Mouse (Mus musculus) heart, adult 2 months (tissue): ENCODE data around the gene Xcr1. TPM values are rescaled to one million over a fixed set of nuclear protein-coding genes. Genes with fewer than 3 reads are reported as not detected.

ENCODE experiments used
- DNase-seq, 2 experiments: peaks; one replicate each; pipeline ENCODE4 v3.0.0; 2021
- H3K27ac ChIP-seq: fragments of 200-600 bp; 2 replicates; pipeline ENCODE4 v1.8.1; 2022
- H3K27me3 ChIP-seq: fragments of 200-500 bp; 2 replicates; pipeline ENCODE4 v1.6.1; 2012; ENCODE audit warnings: mild to moderate bottlenecking, low read length, inconsistent platforms, mixed read lengths; ENCODE audit not compliant: control insufficient read depth, insufficient read depth
- H3K36me3 ChIP-seq: fragments of 200-500 bp; 2 replicates; pipeline ENCODE4 v1.6.1; 2012; ENCODE audit warnings: low read length, inconsistent platforms; ENCODE audit not compliant: control insufficient read depth, insufficient read depth
- H3K4me1 ChIP-seq: fragments of 200-500 bp; 2 replicates; pipeline ENCODE4 v1.6.1; 2011; ENCODE audit warnings: low read length; ENCODE audit not compliant: control insufficient read depth, insufficient read depth
- H3K4me3 ChIP-seq: fragments of 200-600 bp; 2 replicates; pipeline ENCODE4 v1.8.1; 2022
- H3K79me2 ChIP-seq: fragments of 200-500 bp; replicated peaks from 2 replicates; pipeline ENCODE4 v1.6.1; 2012; ENCODE audit warnings: mild to moderate bottlenecking, inconsistent platforms, low read length, moderate library complexity, mixed read lengths; ENCODE audit not compliant: control insufficient read depth, insufficient read depth
- H3K9ac ChIP-seq: fragments of 200-500 bp; 2 replicates; pipeline ENCODE4 v1.6.1; 2012; ENCODE audit warnings: low read depth, mild to moderate bottlenecking, control low read depth, inconsistent platforms, low read length, mixed read lengths
- CTCF ChIP-seq: fragments of 200-600 bp; IDR thresholded peaks from 2 replicates; pipeline ENCODE4 v1.8.1; 2022; ENCODE audit warnings: antibody characterized with exemption, mild to moderate bottlenecking, moderate library complexity
- EP300 ChIP-seq: fragments of 200-500 bp; IDR thresholded peaks from 2 replicates; pipeline ENCODE4 v1.6.1; 2011; ENCODE audit warnings: low read depth, low read length, control low read depth; ENCODE audit not compliant: insufficient read depth
- POLR2A ChIP-seq: fragments of 200-500 bp; IDR thresholded peaks from 2 replicates; pipeline ENCODE4 v1.6.1; 2011; ENCODE audit warnings: mild to moderate bottlenecking, low read depth, low read length, control low read depth; ENCODE audit not compliant: insufficient read depth
- WGBS: fragments of 180-500 bp; shearing (Covaris S2); methylation state at CpG from one replicate; pipeline ENCODE4 v1.1.7; 2018; 5-methylcytosine and 5-hydroxymethylcytosine counted together
- intact Hi-C: fragments of 180-260 bp; cut with DNase I; formaldehyde crosslinking; loops from one replicate; pipeline ENCODE4 v1.15.1; 2025
- polyA plus RNA-seq: library from polyadenylated mRNA; depleted of rRNA; stranded (reverse); fragments of >200 nt; gene quantifications from 2 replicates; pipeline ENCODE4 v1.2.3, GENCODE M21; 2012
- total RNA-seq, 2 experiments: library from RNA; stranded (reverse); gene quantifications; 2 replicates each; pipeline ENCODE4 v1.2.3; 2021

The Xcr1 gene
- total and polyA plus RNA-seq, 3 experiments: 0.14 TPM; not detected in 2

GRCm38 (mm10) chr9:123846490-123846889 lies 15.3 kb downstream of the Xcr1 start:
- peak overlapping the region; percentile 77 for H3K27ac ChIP-seq
- peaks cover 6% of the 10 kb centered on the region; the same call in 1 of the 2 replicates for H3K79me2 ChIP-seq
- DNase-seq: no peak
- no peak overlapping the region for H3K9ac ChIP-seq
- no peak overlapping the region for H3K4me3 ChIP-seq
- intact Hi-C loops: no loop called here
- peaks cover 5% of the 10 kb centered on the region for H3K4me1 ChIP-seq
- no peaks in the 10 kb centered on the region for H3K27me3 ChIP-seq
- TF ChIP-seq CTCF (no peak), EP300 (no peak), POLR2A (no peak)
- WGBS: 48% methylated on average over 1 of the region's 1 CpGs
- H3K36me3 ChIP-seq: peaks cover 43% of the 10 kb centered on the region

GRCm38 (mm10) chr9:123845120-123845519 lies 16.7 kb downstream of the Xcr1 start:
- Histone ChIP-seq H3K27ac (peak overlapping the region; percentile 77), H3K4me3 (no peak overlapping the region), H3K79me2 (peaks cover 6% of the 10 kb centered on the region; the same call in 1 of the 2 replicates), H3K4me1 (peaks cover 5% of the 10 kb centered on the region), H3K9ac (no peak overlapping the region), H3K27me3 (no peaks in the 10 kb centered on the region), H3K36me3 (peaks cover 52% of the 10 kb centered on the region)
- peak; percentile 60 for TF ChIP-seq CTCF
- TF ChIP-seq EP300: peak; percentile 61; the same call in 1 of the 2 replicates
- peak; percentile 63 for TF ChIP-seq POLR2A
- WGBS: 13% methylated on average over 3 of the region's 3 CpGs
- intact Hi-C loops: no loop called here
- peak; percentile 33 to 69 for DNase-seq

GRCm38 (mm10) chr9:123844468-123844867 lies 17.4 kb downstream of the Xcr1 start:
- H3K36me3 ChIP-seq: peaks cover 53% of the 10 kb centered on the region
- WGBS: 50% methylated on average over 3 of the region's 3 CpGs
- H3K27me3 ChIP-seq: no peaks in the 10 kb centered on the region
- DNase-seq: no peak
- H3K4me1 ChIP-seq: peaks cover 3% of the 10 kb centered on the region
- intact Hi-C loops: no loop called here
- peaks cover 6% of the 10 kb centered on the region; the same call in 1 of the 2 replicates for H3K79me2 ChIP-seq
- H3K4me3 ChIP-seq: no peak overlapping the region
- peak overlapping the region; percentile 77 for H3K27ac ChIP-seq
- peak; percentile 63 for TF ChIP-seq POLR2A
- no peak for TF ChIP-seq EP300
- no peak for TF ChIP-seq CTCF
- H3K9ac ChIP-seq: peak overlapping the region; percentile 74

- 82% methylated on average over 6 of the region's 6 CpGs for WGBS
- H3K27ac ChIP-seq: no peak overlapping the region
- intact Hi-C loops: no loop called here
- H3K36me3 ChIP-seq: peaks cover 58% of the 10 kb centered on the region
- DNase-seq: no peak
- TF ChIP-seq EP300: no peak
- TF ChIP-seq CTCF: no peak
- TF ChIP-seq POLR2A: no peak
- H3K4me3 ChIP-seq: no peak overlapping the region
- peaks cover 6% of the 10 kb centered on the region; the same call in 1 of the 2 replicates for H3K79me2 ChIP-seq
- H3K4me1 ChIP-seq: peaks cover 3% of the 10 kb centered on the region
- H3K27me3 ChIP-seq: no peaks in the 10 kb centered on the region
- no peak overlapping the region for H3K9ac ChIP-seq
Observed at GRCm38 (mm10) chr9:123840243-123840642, 21.6 kb downstream of the Xcr1 start.

- Histone ChIP-seq H3K4me3 (no peak overlapping the region), H3K27me3 (no peaks in the 10 kb centered on the region), H3K79me2 (no peaks in the 10 kb centered on the region), H3K27ac (no peak overlapping the region), H3K4me1 (no peaks in the 10 kb centered on the region), H3K36me3 (peaks cover 33% of the 10 kb centered on the region), H3K9ac (no peak overlapping the region)
- WGBS: 81% methylated on average over 3 of the region's 3 CpGs
- intact Hi-C loops: no loop called here
- no peak for DNase-seq
- no peak for TF ChIP-seq EP300
- no peak for TF ChIP-seq CTCF
- no peak for TF ChIP-seq POLR2A
Observed at GRCm38 (mm10) chr9:123835851-123836250, 26.0 kb downstream of the Xcr1 start.

- peaks cover 4% of the 10 kb centered on the region; the same call in 1 of the 2 replicates for H3K36me3 ChIP-seq
- H3K27me3 ChIP-seq: no peaks in the 10 kb centered on the region
- H3K9ac ChIP-seq: no peak overlapping the region
Observed at GRCm38 (mm10) chr9:123828916-123829315, 32.9 kb downstream of the Xcr1 start.

More at GRCm38 (mm10) chr9:123828916-123829315, 32.9 kb downstream of the Xcr1 start:
- H3K4me3 ChIP-seq: no peak overlapping the region
- WGBS: 91% methylated on average over 4 of the region's 4 CpGs
- no peak overlapping the region for H3K27ac ChIP-seq
- no peak for TF ChIP-seq POLR2A
- H3K79me2 ChIP-seq: no peaks in the 10 kb centered on the region
- no peaks in the 10 kb centered on the region for H3K4me1 ChIP-seq
- no peak for DNase-seq
- intact Hi-C loops: no loop called here
